8 mouse cellular contexts compared by ENCODE assay signal in genomic region chr19:36347376-36347775, GRCm38 (mm10). TPM values are rescaled to one million over a fixed set of nuclear protein-coding genes. Genes with fewer than 3 reads are reported as not detected.
DNase-seq lines count a peak whose midpoint lies in the region; ATAC-seq and TF ChIP-seq lines count a peak whose summit lies in the region.

No protein-coding gene starts in this region.

- ATAC-seq in forebrain, embryonic 13.5 days: no peak
- no peak for ATAC-seq in neural tube, embryonic 12.5 days (ENCODE audit: low FRiP score, low read depth)

- no peak for DNase-seq in spleen, adult 2 months (ENCODE audit: low read depth in 1 of 2, low spot score in 2 of 2)
- no peak for DNase-seq in spleen, adult 12 weeks (ENCODE audit: low spot score)
- DNase-seq in kidney, postnatal 25 days: peak; percentile 48 to 69
- no peak for DNase-seq in urinary bladder, postnatal 25 days (ENCODE audit: low spot score)
- DNase-seq in left cerebral cortex, postnatal 25 days (ENCODE audit: low spot score in 2 of 2): no peak
- DNase-seq in gastrocnemius, postnatal 36 days: no peak

- peaks cover 7% of the 10 kb centered on the region; the same call in 1 of the 2 replicates for H3K4me1 ChIP-seq in spleen, adult 2 months (ENCODE audit: control insufficient read depth, insufficient read depth, insufficient read length)
- peaks cover 17% of the 10 kb centered on the region for H3K4me1 ChIP-seq in forebrain, embryonic 13.5 days
- H3K4me1 ChIP-seq in neural tube, embryonic 12.5 days: peaks cover 5% of the 10 kb centered on the region; the same call in 1 of the 2 replicates

- peak overlapping the region; percentile 83; the same call in 1 of the 2 replicates for H3K4me3 ChIP-seq in spleen, adult 2 months (ENCODE audit: extremely low read depth, insufficient read depth, insufficient read length)
- peak overlapping the region; percentile 81 for H3K4me3 ChIP-seq in forebrain, embryonic 13.5 days
- H3K4me3 ChIP-seq in neural tube, embryonic 12.5 days: no peak overlapping the region

- H3K36me3 ChIP-seq in spleen, adult 2 months (ENCODE audit: control insufficient read depth, insufficient read depth, low read length): no peaks in the 10 kb centered on the region
- no peaks in the 10 kb centered on the region for H3K36me3 ChIP-seq in forebrain, embryonic 13.5 days (ENCODE audit: poor library complexity, severe bottlenecking)
- H3K36me3 ChIP-seq in neural tube, embryonic 12.5 days: no peaks in the 10 kb centered on the region

- 8% methylated on average over 6 of the region's 6 CpGs for WGBS in spleen, adult 2 months
- WGBS in forebrain, embryonic 13.5 days: 20% methylated on average over 6 of the region's 6 CpGs
- 22% methylated on average over 6 of the region's 6 CpGs for WGBS in neural tube, embryonic 12.5 days

- no peak for TF ChIP-seq CTCF in spleen, adult 2 months (IDR thresholded peaks at IDR 0.05; ENCODE audit: extremely low read depth, insufficient read depth, insufficient read length, insufficient replicate concordance)

- H3K9ac ChIP-seq in forebrain, embryonic 13.5 days: no peak overlapping the region
- H3K9ac ChIP-seq in neural tube, embryonic 12.5 days: no peak overlapping the region

- peaks cover 4% of the 10 kb centered on the region for H3K27me3 ChIP-seq in spleen, adult 2 months (ENCODE audit: control insufficient read depth, insufficient read depth, low read length)
- peaks cover 34% of the 10 kb centered on the region for H3K27me3 ChIP-seq in forebrain, embryonic 13.5 days
- peaks cover 54% of the 10 kb centered on the region for H3K27me3 ChIP-seq in neural tube, embryonic 12.5 days (replicated peaks)

- H3K4me2 ChIP-seq in forebrain, embryonic 13.5 days: peak overlapping the region; percentile 98
- peak overlapping the region; percentile 100 for H3K4me2 ChIP-seq in neural tube, embryonic 12.5 days (replicated peaks)

- no peaks in the 10 kb centered on the region for H3K9me3 ChIP-seq in forebrain, embryonic 13.5 days (replicated peaks)
- H3K9me3 ChIP-seq in neural tube, embryonic 12.5 days: no peaks in the 10 kb centered on the region

- no peak overlapping the region for H3K27ac ChIP-seq in spleen, adult 2 months (ENCODE audit: insufficient read depth, low read length)
- no peak overlapping the region for H3K27ac ChIP-seq in forebrain, embryonic 13.5 days
- no peak overlapping the region for H3K27ac ChIP-seq in neural tube, embryonic 12.5 days

- intact Hi-C loops in left cerebral cortex, postnatal 25 days (cut with DNase I): loop anchor here (5.0 kb wide), 1 partner anchor 60 kb away; no protein-coding TSS in a partner anchor
- intact Hi-C loops in gastrocnemius, postnatal 36 days (cut with DNase I): loop anchor here (5.0 kb wide), 1 partner anchor 60 kb away; no protein-coding TSS in a partner anchor

- no peak for TF ChIP-seq POLR2A in spleen, adult 2 months (IDR thresholded peaks at IDR 0.05; ENCODE audit: low read depth, low read length)

RNA-seq across cellular contexts. Expression of gene Pcgf5, which starts 0.7 kb away (rescaled TPM):
- 4.1 and 5.8 TPM in 2 replicates for polyA plus RNA-seq in spleen, adult 2 months (2012; rRNA removed)
- polyA plus RNA-seq in forebrain, embryonic 13.5 days (2015; fragmentation: Nextera tagmentation; extraction: Ambion mirVana): 23.0 and 25.2 TPM in 2 replicates
- 8.4 and 8.8 TPM in 2 replicates for polyA plus RNA-seq in neural tube, embryonic 12.5 days (2016; fragmentation: Nextera tagmentation; extraction: Ambion mirVana)
- 10 to 100 TPM; 19.5 to 20.1 TPM for total RNA-seq in left cerebral cortex, postnatal 25 days (2021)
- total RNA-seq in gastrocnemius, postnatal 36 days (2021): 10 to 100 TPM; 25.8 to 33.3 TPM

Comparison
In these comparisons a context has a peak if more than half of its experiments do, and no peak if none do; other contexts are left out.
1. DNase-seq: peak in kidney, postnatal 25 days (2 of 2); none in spleen, adult 2 months (0 of 2), spleen, adult 12 weeks (single experiment), urinary bladder, postnatal 25 days (single experiment), left cerebral cortex, postnatal 25 days (0 of 2) and gastrocnemius, postnatal 36 days (0 of 2).